Mouse (Mus musculus): ENCODE results near the gene 4930524N10Rik. TPM values are rescaled to one million over a fixed set of nuclear protein-coding genes. Genes with fewer than 3 reads are reported as not detected.

The 4930524N10Rik gene
- total RNA-seq (2015; ENCODE audit: low replicate concordance), result not detected in 2 replicates
- total RNA-seq (2017; ENCODE audit: low replicate concordance), result not detected in 2 replicates

- ATAC-seq (replicated peaks; ENCODE audit: low FRiP score, poor library complexity, severe bottlenecking), result no peak
These were observed at the start of gene 4930524N10Rik for GRCm38 (mm10) chrX:154343292-154343691. 4930524N10Rik (minus strand) TSS chrX:154343392.

DNA sequence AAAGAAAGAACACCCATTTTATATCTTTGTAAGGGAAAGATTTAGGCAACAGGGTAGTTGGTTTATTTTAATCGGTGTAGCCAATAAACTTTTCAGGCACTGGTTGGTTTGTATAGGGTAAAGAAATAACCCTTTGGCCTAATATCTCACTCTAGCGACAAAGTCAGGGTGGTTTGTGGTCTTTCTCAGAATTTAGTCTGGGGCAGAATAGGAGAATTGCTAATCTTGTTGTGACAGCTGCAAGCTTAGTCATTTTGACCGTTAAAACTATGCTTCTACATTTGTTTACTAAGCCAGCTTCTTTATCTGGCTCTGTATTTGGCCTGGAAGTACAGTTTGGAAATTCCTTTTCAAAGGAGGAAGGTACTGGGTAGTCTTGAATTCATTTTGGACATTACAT lies 6.8 kb upstream of the 4930524N10Rik start:
- no peak for ATAC-seq (replicated peaks; ENCODE audit: low FRiP score, poor library complexity, severe bottlenecking)

GRCm38 (mm10) chrX:154349302-154350041 lies 6.3 kb upstream of the 4930524N10Rik start:
- no peak for ATAC-seq (replicated peaks; ENCODE audit: low FRiP score, poor library complexity, severe bottlenecking)

- no peak for ATAC-seq (replicated peaks; ENCODE audit: low FRiP score, poor library complexity, severe bottlenecking)
These were observed 4.7 kb upstream of the 4930524N10Rik start for GRCm38 (mm10) chrX:154347933-154348332.

Other genes starting within 250 kb of the 4930524N10Rik start
- gene Gm15140, start 222.7 kb downstream of the 4930524N10Rik start, total RNA-seq (2015; ENCODE audit: low replicate concordance), result not detected in 2 replicates
- gene Gm15140, start 222.7 kb downstream of the 4930524N10Rik start, total RNA-seq (2017; ENCODE audit: low replicate concordance), result not detected in 2 replicates
- not detected in 2 replicates for gene Samt4, start 138.6 kb upstream of the 4930524N10Rik start, total RNA-seq (2015; ENCODE audit: low replicate concordance)
- gene Samt4, start 138.6 kb upstream of the 4930524N10Rik start, total RNA-seq (2017; ENCODE audit: low replicate concordance), result not detected in 2 replicates
- not detected in 2 replicates for gene Samt2, start 236.0 kb upstream of the 4930524N10Rik start, total RNA-seq (2015; ENCODE audit: low replicate concordance)
- gene Samt2, start 236.0 kb upstream of the 4930524N10Rik start, total RNA-seq (2017; ENCODE audit: low replicate concordance), result not detected in 2 replicates

Measured in erythroid progenitor cell, adult 5-6 weeks (primary cell).